Mouse (Mus musculus): ENCODE measurements around the gene Sox5. TPM values are rescaled to one million over a fixed set of nuclear protein-coding genes. Genes with fewer than 3 reads are reported as not detected.

Sox5 gene
- total and polyA plus RNA-seq, 2 experiments from 2014 or later, result 26.2 to 32.9 TPM

GRCm38 (mm10) chr6:144755304-144755703, 26.5 kb downstream of the Sox5 start:
- Histone ChIP-seq H3K9me3 (ENCODE audit: low read length) (no peaks in the 10 kb centered on the region), H3K4me2 (ENCODE audit: low read depth, low read length) (no peak overlapping the region), H3K27me3 (ENCODE audit: insufficient read depth, low read length) (no peaks in the 10 kb centered on the region), H3K9ac (replicated peaks; ENCODE audit: low read length) (no peak overlapping the region), H3K27ac (no peak overlapping the region), H3K36me3 (ENCODE audit: insufficient read depth, low read length) (no peaks in the 10 kb centered on the region), H3K4me1 (ENCODE audit: insufficient read depth, low read length) (no peaks in the 10 kb centered on the region), H3K4me3 (ENCODE audit: low read length) (no peak overlapping the region)
- 94% methylated on average over 4 of the region's 4 CpGs for WGBS
- ATAC-seq (no peak), DNase-seq (ENCODE audit: low spot score) (no peak)
- TF ChIP-seq CTCF (IDR thresholded peaks at IDR 0.05; ENCODE audit: low read depth), result no peak

- H3K9me3 ChIP-seq (ENCODE audit: low read length), result no peaks in the 10 kb centered on the region
- ATAC-seq (no peak), DNase-seq (ENCODE audit: low spot score) (no peak)
- no peaks in the 10 kb centered on the region for H3K27me3 ChIP-seq (ENCODE audit: insufficient read depth, low read length)
- no peak overlapping the region for H3K27ac ChIP-seq
- no peak overlapping the region for H3K4me3 ChIP-seq (ENCODE audit: low read length)
- no peak overlapping the region for H3K4me2 ChIP-seq (ENCODE audit: low read depth, low read length)
- H3K9ac ChIP-seq (replicated peaks; ENCODE audit: low read length), result no peak overlapping the region
- H3K4me1 ChIP-seq (ENCODE audit: insufficient read depth, low read length), result no peaks in the 10 kb centered on the region
- no peak for TF ChIP-seq CTCF (IDR thresholded peaks at IDR 0.05; ENCODE audit: low read depth)
- H3K36me3 ChIP-seq (ENCODE audit: insufficient read depth, low read length), result no peaks in the 10 kb centered on the region
These were observed 27.4 kb downstream of the Sox5 start for GRCm38 (mm10) chr6:144754366-144754765.

GRCm38 (mm10) chr6:144753963-144754296, 27.8 kb downstream of the Sox5 start:
- ATAC-seq, result no peak
- no peak for TF ChIP-seq CTCF (IDR thresholded peaks at IDR 0.05; ENCODE audit: low read depth)

DNA sequence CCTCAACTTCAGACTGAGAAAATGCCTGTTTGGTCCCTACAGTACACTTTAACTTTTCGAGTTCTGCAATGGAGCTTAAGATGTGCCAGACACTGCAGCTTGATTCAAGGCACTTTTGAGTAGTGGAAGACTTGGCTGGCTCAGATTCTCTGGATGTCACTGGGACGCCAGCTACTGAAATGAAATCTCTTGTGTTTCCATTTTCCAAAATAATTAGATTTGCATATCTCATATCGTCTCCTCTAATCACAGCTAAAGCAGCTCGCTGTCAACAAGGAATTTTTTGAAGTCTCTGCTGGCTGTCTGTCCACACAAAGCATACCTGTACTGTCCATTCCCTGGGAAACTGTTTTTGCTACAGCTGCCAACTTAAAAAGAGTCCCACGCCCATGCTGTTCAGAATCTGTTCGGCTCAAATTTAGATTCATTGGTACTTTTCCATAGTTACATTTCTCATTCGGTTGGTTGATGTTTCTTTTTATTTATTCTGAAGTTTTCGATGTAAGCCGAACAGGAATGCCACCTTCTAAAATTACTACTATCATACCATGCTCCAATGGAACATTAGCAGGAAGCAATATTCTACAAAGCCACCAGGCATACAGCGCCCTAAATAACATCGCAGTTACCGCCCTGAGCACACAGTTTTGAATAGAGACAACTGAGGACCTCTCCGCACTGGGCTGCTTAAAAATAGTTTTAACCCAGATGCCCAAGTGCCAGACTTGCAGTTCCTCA, 28.4 kb downstream of the Sox5 start:
- H3K4me1 ChIP-seq (ENCODE audit: insufficient read depth, low read length), result no peaks in the 10 kb centered on the region
- H3K4me2 ChIP-seq (ENCODE audit: low read depth, low read length), result no peak overlapping the region
- H3K36me3 ChIP-seq (ENCODE audit: insufficient read depth, low read length), result no peaks in the 10 kb centered on the region
- H3K9me3 ChIP-seq (ENCODE audit: low read length), result no peaks in the 10 kb centered on the region
- no peak for DNase-seq (ENCODE audit: low spot score)
- no peak for ATAC-seq
- H3K4me3 ChIP-seq (ENCODE audit: low read length), result no peak overlapping the region
- no peaks in the 10 kb centered on the region for H3K27me3 ChIP-seq (ENCODE audit: insufficient read depth, low read length)
- H3K27ac ChIP-seq, result no peak overlapping the region
- no peak overlapping the region for H3K9ac ChIP-seq (replicated peaks; ENCODE audit: low read length)
- 58% methylated on average over 13 of the region's 13 CpGs for WGBS
- no peak for TF ChIP-seq CTCF (IDR thresholded peaks at IDR 0.05; ENCODE audit: low read depth)

More at GRCm38 (mm10) chr6:144753963-144754296, 27.8 kb downstream of the Sox5 start:
- no peak overlapping the region for H3K4me3 ChIP-seq (ENCODE audit: low read length)
- no peak for DNase-seq (ENCODE audit: low spot score)
- no peaks in the 10 kb centered on the region for H3K27me3 ChIP-seq (ENCODE audit: insufficient read depth, low read length)
- no peaks in the 10 kb centered on the region for H3K9me3 ChIP-seq (ENCODE audit: low read length)
- WGBS, result 15% methylated on average over 3 of the region's 3 CpGs
- no peaks in the 10 kb centered on the region for H3K4me1 ChIP-seq (ENCODE audit: insufficient read depth, low read length)
- no peak overlapping the region for H3K4me2 ChIP-seq (ENCODE audit: low read depth, low read length)
- H3K27ac ChIP-seq, result no peak overlapping the region
- H3K9ac ChIP-seq (replicated peaks; ENCODE audit: low read length), result no peak overlapping the region
- no peaks in the 10 kb centered on the region for H3K36me3 ChIP-seq (ENCODE audit: insufficient read depth, low read length)

DNA sequence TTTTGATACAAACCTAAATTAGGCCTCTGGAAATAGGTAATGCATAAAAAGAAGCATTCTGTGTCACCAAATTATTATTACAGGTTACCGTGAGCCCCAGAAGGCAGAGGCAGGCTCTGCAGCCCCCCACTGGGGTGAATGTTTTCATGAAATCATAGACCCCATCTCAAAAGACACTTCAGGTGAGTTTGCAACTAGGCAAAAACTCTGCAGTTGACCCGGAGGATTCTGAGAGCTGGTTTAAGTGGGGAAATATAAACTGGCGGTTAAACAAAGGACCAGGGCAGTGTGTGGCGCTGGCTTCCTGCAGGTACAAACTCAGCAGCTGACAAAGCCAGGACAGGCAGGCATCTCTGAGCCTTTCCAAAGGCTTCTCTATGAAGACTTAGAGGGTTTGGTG, 30.2 kb downstream of the Sox5 start:
- Histone ChIP-seq H3K9ac (replicated peaks; ENCODE audit: low read length) (no peak overlapping the region), H3K4me2 (ENCODE audit: low read depth, low read length) (no peak overlapping the region), H3K27ac (no peak overlapping the region), H3K36me3 (ENCODE audit: insufficient read depth, low read length) (no peaks in the 10 kb centered on the region), H3K27me3 (ENCODE audit: insufficient read depth, low read length) (no peaks in the 10 kb centered on the region), H3K9me3 (ENCODE audit: low read length) (no peaks in the 10 kb centered on the region), H3K4me3 (ENCODE audit: low read length) (no peak overlapping the region), H3K4me1 (ENCODE audit: insufficient read depth, low read length) (no peaks in the 10 kb centered on the region)
- DNase-seq (ENCODE audit: low spot score) (no peak), ATAC-seq (no peak)
- WGBS, result 86% methylated on average over 4 of the region's 4 CpGs
- no peak for TF ChIP-seq CTCF (IDR thresholded peaks at IDR 0.05; ENCODE audit: low read depth)

DNA sequence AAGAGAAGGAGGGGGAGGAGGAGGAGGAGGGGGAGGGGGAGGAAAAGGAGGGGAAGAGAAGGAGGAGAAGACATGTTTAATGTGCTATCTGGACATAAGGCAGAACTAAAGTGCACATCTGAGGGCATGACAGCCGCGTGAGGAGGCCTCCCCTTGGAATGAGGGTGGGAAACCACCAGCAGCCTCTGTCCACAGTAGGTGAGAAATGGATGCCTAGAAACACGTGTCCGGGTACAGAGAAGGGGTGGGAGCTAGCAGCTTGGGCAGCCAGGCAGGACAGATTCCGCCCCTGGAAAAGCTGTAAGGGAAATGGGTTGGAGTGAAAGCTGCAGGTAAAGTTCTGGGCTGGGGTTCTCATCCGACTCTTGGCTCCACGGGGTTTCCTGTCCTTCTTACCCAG, 31.6 kb downstream of the Sox5 start:
- no peak overlapping the region for H3K27ac ChIP-seq
- H3K36me3 ChIP-seq (ENCODE audit: insufficient read depth, low read length), result no peaks in the 10 kb centered on the region
- H3K9ac ChIP-seq (replicated peaks; ENCODE audit: low read length), result no peak overlapping the region
- 59% methylated on average over 7 of the region's 7 CpGs for WGBS
- no peaks in the 10 kb centered on the region for H3K4me1 ChIP-seq (ENCODE audit: insufficient read depth, low read length)
- no peak overlapping the region for H3K4me2 ChIP-seq (ENCODE audit: low read depth, low read length)
- H3K9me3 ChIP-seq (ENCODE audit: low read length), result no peaks in the 10 kb centered on the region
- H3K27me3 ChIP-seq (ENCODE audit: insufficient read depth, low read length), result no peaks in the 10 kb centered on the region
- TF ChIP-seq CTCF (IDR thresholded peaks at IDR 0.05; ENCODE audit: low read depth), result no peak
- ATAC-seq (no peak), DNase-seq (ENCODE audit: low spot score) (no peak)
- H3K4me3 ChIP-seq (ENCODE audit: low read length), result no peak overlapping the region

DNA sequence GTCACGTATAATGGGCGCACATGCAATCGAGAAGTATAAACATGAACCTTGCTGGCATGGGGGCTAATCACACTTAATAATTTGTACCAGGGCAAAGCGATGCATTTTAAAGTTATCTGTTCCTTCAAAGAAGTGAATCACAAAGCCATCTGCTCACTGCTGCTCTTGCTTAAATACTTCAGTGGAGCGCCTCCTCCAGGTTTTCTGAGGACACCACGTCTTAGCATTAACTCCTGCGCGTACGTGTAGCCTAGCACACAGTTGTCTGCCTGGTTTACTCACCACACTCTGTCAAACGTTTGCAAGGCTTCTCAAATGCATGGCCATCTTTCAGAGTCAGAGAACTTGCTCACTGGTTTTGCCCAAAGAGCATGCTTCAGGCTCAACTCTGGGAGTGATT, 35.3 kb downstream of the Sox5 start:
- Histone ChIP-seq H3K9me3 (ENCODE audit: low read length) (no peaks in the 10 kb centered on the region), H3K9ac (replicated peaks; ENCODE audit: low read length) (no peak overlapping the region), H3K27me3 (ENCODE audit: insufficient read depth, low read length) (no peaks in the 10 kb centered on the region), H3K36me3 (ENCODE audit: insufficient read depth, low read length) (no peaks in the 10 kb centered on the region), H3K4me1 (ENCODE audit: insufficient read depth, low read length) (no peaks in the 10 kb centered on the region), H3K4me3 (ENCODE audit: low read length) (no peak overlapping the region), H3K27ac (no peak overlapping the region), H3K4me2 (ENCODE audit: low read depth, low read length) (no peak overlapping the region)
- 94% methylated on average over 10 of the region's 10 CpGs for WGBS
- no peak for ATAC-seq
- TF ChIP-seq CTCF (IDR thresholded peaks at IDR 0.05; ENCODE audit: low read depth), result no peak
- DNase-seq (ENCODE audit: low spot score), result no peak
